Mouse (Mus musculus): ENCODE measurements at regions not wholly inside any gene's neighbourhood (a gene's known extent, or its start where the extent isn't known, plus 50 kb on each side); places are given as distances from the start of the nearest gene placed in this dataset.

- TF ChIP-seq CTCF (IDR thresholded peaks at IDR 0.05; ENCODE audit: borderline replicate concordance, extremely low read depth, insufficient read depth, insufficient read length) = peak; percentile 64
- TF ChIP-seq POLR2A (IDR thresholded peaks at IDR 0.05; ENCODE audit: borderline replicate concordance, extremely low read depth, insufficient read depth, insufficient read length, poor library complexity, severe bottlenecking) = no peak
Measured at GRCm38 (mm10) chr9:76660848-76661247, 93.9 kb upstream of the Fam83b start.

Data from brain, embryonic 14.5 days (tissue).